Mouse (Mus musculus) right cerebral cortex, postnatal 25 days (tissue): ENCODE results near the gene Dgki.

Experiments used
- DNase-seq: peaks from one replicate; pipeline ENCODE4 v3.0.0; 2022

Dgki gene

GRCm38 (mm10) chr6:36841701-36842100 is 458.3 kb downstream of the Dgki start:
- DNase-seq: no peak

- no peak for DNase-seq
These were observed 458.8 kb downstream of the Dgki start for GRCm38 (mm10) chr6:36841174-36841573.

GRCm38 (mm10) chr6:36838747-36839146 is 461.2 kb downstream of the Dgki start:
- DNase-seq: no peak

GRCm38 (mm10) chr6:36835351-36835750 is 464.6 kb downstream of the Dgki start:
- DNase-seq: no peak

- no peak for DNase-seq
These were observed 465.2 kb downstream of the Dgki start for GRCm38 (mm10) chr6:36834695-36835265.

- DNase-seq: no peak
These were observed 467.3 kb downstream of the Dgki start for GRCm38 (mm10) chr6:36832681-36833080.

GRCm38 (mm10) chr6:36832207-36832606 is 467.8 kb downstream of the Dgki start:
- no peak for DNase-seq

- DNase-seq: no peak
These were observed 469.5 kb downstream of the Dgki start for GRCm38 (mm10) chr6:36830371-36830925.

- DNase-seq: no peak
These were observed 480.3 kb downstream of the Dgki start for GRCm38 (mm10) chr6:36819784-36820050.

GRCm38 (mm10) chr6:36819019-36819783 is 480.8 kb downstream of the Dgki start:
- peak; percentile 33 for DNase-seq

- DNase-seq: no peak
These were observed 481.5 kb downstream of the Dgki start for GRCm38 (mm10) chr6:36818281-36819018.

- DNase-seq: no peak
These were observed 483.3 kb downstream of the Dgki start for GRCm38 (mm10) chr6:36816666-36817065.

GRCm38 (mm10) chr6:36815992-36816391 is 484.0 kb downstream of the Dgki start:
- no peak for DNase-seq

- DNase-seq: no peak
These were observed 487.1 kb downstream of the Dgki start for GRCm38 (mm10) chr6:36812666-36813515.

GRCm38 (mm10) chr6:36810448-36810847 is 489.5 kb downstream of the Dgki start:
- no peak for DNase-seq

GRCm38 (mm10) chr6:36809747-36810285 is 490.2 kb downstream of the Dgki start, which contains the start of gene Ptn:
TSS of gene Ptn (minus strand) at chr6:36810220.
- DNase-seq: peak; percentile 73

GRCm38 (mm10) chr6:36809311-36809726 is 490.7 kb downstream of the Dgki start:
- DNase-seq: peak; percentile 67

- DNase-seq: no peak
These were observed 491.5 kb downstream of the Dgki start for GRCm38 (mm10) chr6:36808306-36809058.

- DNase-seq: no peak
These were observed 493.1 kb downstream of the Dgki start for GRCm38 (mm10) chr6:36806906-36807305.

- no peak for DNase-seq
These were observed 499.6 kb downstream of the Dgki start for GRCm38 (mm10) chr6:36800309-36800946.

GRCm38 (mm10) chr6:36797066-36797655 is 502.8 kb downstream of the Dgki start:
- DNase-seq: no peak
